Mouse (Mus musculus): ENCODE results near the gene Zfp536. TPM values are rescaled to one million over a fixed set of nuclear protein-coding genes. Genes with fewer than 3 reads are reported as not detected.

Zfp536 gene
- polyA plus RNA-seq, 1 experiment from 2014 or later: 8.0 TPM

- no peak for DNase-seq (ENCODE audit: low read depth, low spot score)
- in situ Hi-C loops (cut with MboI; ENCODE audit: low pct_unique_long_range_greater_than_20kb): no loop called here
- no peak for ATAC-seq
- CTCF ChIA-PET: interaction anchor here (0.6 to 1.2 kb wide), 2 partner anchors 8 to 23 kb away, joined by 3 read pairs; no protein-coding TSS in a partner anchor
- POLR2A ChIA-PET: no interaction called here
- no peaks in the 10 kb centered on the region for H3K27me3 ChIP-seq
- TF ChIP-seq CTCF (IDR thresholded peaks at IDR 0.05): no peak
These were observed 82.8 kb downstream of the Zfp536 start for GRCm38 (mm10) chr7:37690606-37691005.

GRCm38 (mm10) chr7:37689561-37690305, 83.7 kb downstream of the Zfp536 start:
- H3K27me3 ChIP-seq: no peaks in the 10 kb centered on the region
- POLR2A ChIA-PET: no interaction called here
- ATAC-seq: no peak
- no peak for DNase-seq (ENCODE audit: low read depth, low spot score)
- CTCF ChIA-PET: interaction anchor here (1.2 kb wide), 1 partner anchor 22 kb away, joined by 3 read pairs; no protein-coding TSS in a partner anchor
- in situ Hi-C loops (cut with MboI; ENCODE audit: low pct_unique_long_range_greater_than_20kb): no loop called here
- no peak for TF ChIP-seq CTCF (IDR thresholded peaks at IDR 0.05)

- in situ Hi-C loops (cut with MboI; ENCODE audit: low pct_unique_long_range_greater_than_20kb): no loop called here
- CTCF ChIA-PET: no interaction called here
- DNase-seq (ENCODE audit: low read depth, low spot score): no peak
- no peaks in the 10 kb centered on the region for H3K27me3 ChIP-seq
- POLR2A ChIA-PET: no interaction called here
- ATAC-seq: no peak
- TF ChIP-seq CTCF (IDR thresholded peaks at IDR 0.05): no peak
These were observed 84.3 kb downstream of the Zfp536 start for GRCm38 (mm10) chr7:37689107-37689511.

GRCm38 (mm10) chr7:37686366-37686765, 87.1 kb downstream of the Zfp536 start:
- no peak for TF ChIP-seq CTCF (IDR thresholded peaks at IDR 0.05)
- DNase-seq (ENCODE audit: low read depth, low spot score) (no peak), ATAC-seq (no peak)
- ChIA-PET POLR2A (no interaction called here), CTCF (no interaction called here)
- in situ Hi-C loops (cut with MboI; ENCODE audit: low pct_unique_long_range_greater_than_20kb): no loop called here
- H3K27me3 ChIP-seq: no peaks in the 10 kb centered on the region

GRCm38 (mm10) chr7:37685247-37685646, 88.2 kb downstream of the Zfp536 start:
- in situ Hi-C loops (cut with MboI; ENCODE audit: low pct_unique_long_range_greater_than_20kb): no loop called here

GRCm38 (mm10) chr7:37681335-37681734, 92.1 kb downstream of the Zfp536 start:
- DNase-seq (ENCODE audit: low read depth, low spot score): no peak
- ATAC-seq: no peak
- no peaks in the 10 kb centered on the region for H3K27me3 ChIP-seq
- TF ChIP-seq CTCF (IDR thresholded peaks at IDR 0.05): no peak
- CTCF ChIA-PET: no interaction called here
- in situ Hi-C loops (cut with MboI; ENCODE audit: low pct_unique_long_range_greater_than_20kb): no loop called here
- POLR2A ChIA-PET: no interaction called here

More at GRCm38 (mm10) chr7:37685247-37685646, 88.2 kb downstream of the Zfp536 start:
- CTCF ChIA-PET: no interaction called here
- ATAC-seq (no peak), DNase-seq (ENCODE audit: low read depth, low spot score) (no peak)
- no peak for TF ChIP-seq CTCF (IDR thresholded peaks at IDR 0.05)
- no peaks in the 10 kb centered on the region for H3K27me3 ChIP-seq
- POLR2A ChIA-PET: no interaction called here

GRCm38 (mm10) chr7:37663676-37664365, 109.6 kb downstream of the Zfp536 start:
- DNase-seq (ENCODE audit: low read depth, low spot score): no peak
- POLR2A ChIA-PET: no interaction called here
- in situ Hi-C loops (cut with MboI; ENCODE audit: low pct_unique_long_range_greater_than_20kb): no loop called here
- CTCF ChIA-PET: interaction anchor here (0.8 to 1.3 kb wide), 3 partner anchors 9 to 75 kb away, joined by 3 read pairs; no protein-coding TSS in a partner anchor
- no peak for ATAC-seq
- H3K27me3 ChIP-seq: no peaks in the 10 kb centered on the region
- no peak for TF ChIP-seq CTCF (IDR thresholded peaks at IDR 0.05)

GRCm38 (mm10) chr7:37648671-37649070, 124.8 kb downstream of the Zfp536 start:
- CTCF ChIA-PET: no interaction called here
- H3K27me3 ChIP-seq: no peaks in the 10 kb centered on the region
- ATAC-seq (no peak), DNase-seq (ENCODE audit: low read depth, low spot score) (no peak)
- no peak for TF ChIP-seq CTCF (IDR thresholded peaks at IDR 0.05)
- POLR2A ChIA-PET: no interaction called here
- in situ Hi-C loops (cut with MboI; ENCODE audit: low pct_unique_long_range_greater_than_20kb): no loop called here

GRCm38 (mm10) chr7:37647917-37648615, 125.4 kb downstream of the Zfp536 start:
- DNase-seq (ENCODE audit: low read depth, low spot score) (no peak), ATAC-seq (no peak)
- no peaks in the 10 kb centered on the region for H3K27me3 ChIP-seq
- CTCF ChIA-PET: no interaction called here
- POLR2A ChIA-PET: no interaction called here
- in situ Hi-C loops (cut with MboI; ENCODE audit: low pct_unique_long_range_greater_than_20kb): no loop called here
- TF ChIP-seq CTCF (IDR thresholded peaks at IDR 0.05): no peak

GRCm38 (mm10) chr7:37639740-37640397, 133.6 kb downstream of the Zfp536 start:
- H3K27me3 ChIP-seq: no peaks in the 10 kb centered on the region
- in situ Hi-C loops (cut with MboI; ENCODE audit: low pct_unique_long_range_greater_than_20kb): no loop called here
- ATAC-seq (no peak), DNase-seq (ENCODE audit: low read depth, low spot score) (no peak)
- TF ChIP-seq CTCF (IDR thresholded peaks at IDR 0.05): no peak
- ChIA-PET CTCF (no interaction called here), POLR2A (no interaction called here)
